In the genomic region with DNA sequence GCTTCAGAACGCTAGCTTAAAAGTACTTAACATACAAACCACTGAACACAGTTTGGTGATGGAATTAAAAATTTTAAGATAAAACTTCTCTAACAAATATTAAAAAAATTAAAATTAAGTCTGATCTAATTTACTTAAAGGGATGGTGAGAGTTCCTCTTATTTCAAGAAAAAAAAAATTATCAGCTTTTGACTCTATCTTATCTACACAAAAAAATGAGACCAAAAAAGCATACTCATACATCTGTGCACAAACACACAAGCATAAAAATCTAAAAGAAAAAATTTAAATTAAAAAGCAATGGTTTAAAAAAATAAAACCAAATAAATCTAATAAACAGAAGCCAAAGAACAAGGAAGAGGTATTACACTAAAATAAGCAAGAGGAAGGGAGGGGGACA, we compare ENCODE assay signal across 29 mouse cellular contexts. TPM values are rescaled to one million over a fixed set of nuclear protein-coding genes. Genes with fewer than 3 reads are reported as not detected.
"Had no signal": no experiment of that assay in that cellular context is flagged by ENCODE, and none has a peak within 500 bp of the region (broad histone marks: within the 10 kb centered on the region; RNA-seq: fewer than 3 reads in every experiment).

No protein-coding gene starts in this region.

- H3K27me3 ChIP-seq: embryonic facial prominence, embryonic 12.5 days; embryonic facial prominence, embryonic 13.5 days; embryonic facial prominence, embryonic 15.5 days; forebrain, embryonic 12.5 days; forebrain, embryonic 13.5 days; forebrain, embryonic 15.5 days had no signal

- ATAC-seq: forebrain, embryonic 13.5 days; forebrain, embryonic 14.5 days; forebrain, embryonic 15.5 days; forebrain, embryonic 16.5 days; forebrain, postnatal 0 days had no signal

- H3K36me3 ChIP-seq: embryonic facial prominence, embryonic 10.5 days; embryonic facial prominence, embryonic 12.5 days; embryonic facial prominence, embryonic 13.5 days; embryonic facial prominence, embryonic 15.5 days; forebrain, embryonic 12.5 days; forebrain, embryonic 15.5 days had no signal

- H3K4me1 ChIP-seq: embryonic facial prominence, embryonic 12.5 days; embryonic facial prominence, embryonic 13.5 days; embryonic facial prominence, embryonic 15.5 days; forebrain, embryonic 12.5 days had no signal

- H3K27ac ChIP-seq: embryonic facial prominence, embryonic 10.5 days; embryonic facial prominence, embryonic 12.5 days; embryonic facial prominence, embryonic 13.5 days; embryonic facial prominence, embryonic 15.5 days; forebrain, embryonic 10.5 days; forebrain, embryonic 12.5 days; forebrain, embryonic 13.5 days; forebrain, embryonic 15.5 days; gastrocnemius, adult 2 months; heart, adult 2 months had no signal

- H3K4me3 ChIP-seq: embryonic facial prominence, embryonic 10.5 days; embryonic facial prominence, embryonic 12.5 days; embryonic facial prominence, embryonic 13.5 days; embryonic facial prominence, embryonic 15.5 days; erythroblast, embryonic 14.5 days; forebrain, embryonic 10.5 days; forebrain, embryonic 12.5 days; forebrain, embryonic 13.5 days; forebrain, embryonic 15.5 days; gastrocnemius, adult 2 months; heart, adult 2 months had no signal

- H3K9ac ChIP-seq: embryonic facial prominence, embryonic 12.5 days; embryonic facial prominence, embryonic 13.5 days; embryonic facial prominence, embryonic 15.5 days; forebrain, embryonic 12.5 days; forebrain, embryonic 13.5 days; forebrain, embryonic 15.5 days; forebrain, postnatal 0 days had no signal

- H3K4me2 ChIP-seq: embryonic facial prominence, embryonic 12.5 days; embryonic facial prominence, embryonic 13.5 days; embryonic facial prominence, embryonic 15.5 days; forebrain, embryonic 12.5 days; forebrain, embryonic 13.5 days; forebrain, embryonic 15.5 days had no signal

- DNase-seq: cerebellum, adult 9-10 months; cerebellum, adult 9-11 months; cerebellum, postnatal 10 days; cerebellum, postnatal 14 days; cerebellum, postnatal 25 days; cerebellum, postnatal 36 days; embryo, embryonic 11 days; forebrain, postnatal 0 days; gastrocnemius, adult 2 months; gastrocnemius, postnatal 10 days; gastrocnemius, postnatal 14 days; gastrocnemius, postnatal 25 days; gastrocnemius, postnatal 36 days; heart, adult 11 months; heart, adult 18-20 months; heart, adult 2 months had no signal

- H3K9me3 ChIP-seq: embryonic facial prominence, embryonic 10.5 days; embryonic facial prominence, embryonic 12.5 days; embryonic facial prominence, embryonic 13.5 days; embryonic facial prominence, embryonic 15.5 days; forebrain, embryonic 10.5 days; forebrain, embryonic 12.5 days; forebrain, embryonic 13.5 days; forebrain, embryonic 15.5 days had no signal

RNA-seq across cellular contexts. Expression of a gene that starts 45.9 kb away (rescaled TPM):
- total RNA-seq: gastrocnemius, adult 18-20 months; gastrocnemius, postnatal 36 days; granulocyte monocyte progenitor cell, adult 5-6 weeks had no signal
- polyA plus RNA-seq: erythroblast, embryonic 14.5 days had no signal
